Mouse (Mus musculus) heart, embryonic 11.5 days (tissue): Measurements from ENCODE around the gene Casp1. TPM values are rescaled to one million over a fixed set of nuclear protein-coding genes. Genes with fewer than 3 reads are reported as not detected.

Experiments
- ATAC-seq: fragments of 200-750 bp; cut with Nextera tagmentation; replicated peaks from 2 replicates; pipeline ENCODE4 v1.8.0; 2017; ENCODE audit warnings: moderate library complexity; ENCODE audit not compliant: insufficient number of reproducible peaks, low FRiP score, low TSS enrichment
- H3K27ac ChIP-seq: fragments of 300-500 bp; sonication (generic); 2 replicates; pipeline ENCODE4 v1.5.1; 2014; ENCODE audit warnings: mild to moderate bottlenecking, low read depth, low read length
- H3K27me3 ChIP-seq: fragments of 300-500 bp; sonication (generic); 2 replicates; pipeline ENCODE4 v1.6.1; 2014; ENCODE audit warnings: mild to moderate bottlenecking, low read length, mixed read lengths; ENCODE audit not compliant: control insufficient read depth, insufficient read depth
- H3K36me3 ChIP-seq: fragments of 300-500 bp; sonication (generic); 2 replicates; pipeline ENCODE4 v1.6.1; 2014; ENCODE audit warnings: mild to moderate bottlenecking, low read length, moderate library complexity, mixed read lengths; ENCODE audit not compliant: control insufficient read depth, insufficient read depth
- H3K4me1 ChIP-seq: fragments of 300-500 bp; sonication (generic); 2 replicates; pipeline ENCODE4 v1.6.1; 2014; ENCODE audit warnings: low read length; ENCODE audit not compliant: control insufficient read depth, insufficient read depth
- H3K4me2 ChIP-seq: fragments of 300-500 bp; sonication (generic); 2 replicates; pipeline ENCODE4 v1.6.1; 2014; ENCODE audit warnings: mild to moderate bottlenecking, moderate library complexity
- H3K4me3 ChIP-seq: fragments of 300-500 bp; sonication (generic); 2 replicates; pipeline ENCODE4 v1.5.1; 2014; ENCODE audit warnings: low read depth, low read length
- H3K9ac ChIP-seq: fragments of 300-500 bp; sonication (generic); 2 replicates; pipeline ENCODE4 v1.6.1; 2014; ENCODE audit warnings: mild to moderate bottlenecking, low read depth, low read length, moderate library complexity
- H3K9me3 ChIP-seq: fragments of 300-500 bp; sonication (generic); replicated peaks from 2 replicates; pipeline ENCODE4 v1.6.1; 2016; ENCODE audit warnings: low read length; ENCODE audit not compliant: control insufficient read depth
- WGBS: fragments of 180-500 bp; shearing (Covaris S2); extraction: QIAGEN DNeasy Blood & Tissue Kit; methylation state at CpG from one replicate; pipeline ENCODE4 v1.1.7; 2014; ENCODE audit not compliant: insufficient replicate concordance; 5-methylcytosine and 5-hydroxymethylcytosine counted together
- polyA plus RNA-seq: library from polyadenylated mRNA; unstranded; fragments of >200 nt; fragmentation: Nextera tagmentation; extraction: Ambion mirVana; gene quantifications from 2 replicates; pipeline ENCODE4 v1.2.1, GENCODE M21; 2014

The Casp1 gene
- polyA plus RNA-seq, 1 experiment from 2014 or later: 0.57 TPM

GRCm38 (mm10) chr9:5299132-5299381, 740 bp downstream of the Casp1 start:
- Histone ChIP-seq H3K27ac (no peak overlapping the region), H3K9me3 (no peaks in the 10 kb centered on the region), H3K4me1 (no peaks in the 10 kb centered on the region), H3K9ac (no peak overlapping the region), H3K4me3 (no peak overlapping the region), H3K27me3 (no peaks in the 10 kb centered on the region), H3K4me2 (no peak overlapping the region), H3K36me3 (no peaks in the 10 kb centered on the region)
- WGBS: 72% methylated on average over 2 of the region's 2 CpGs
- ATAC-seq: no peak

DNA sequence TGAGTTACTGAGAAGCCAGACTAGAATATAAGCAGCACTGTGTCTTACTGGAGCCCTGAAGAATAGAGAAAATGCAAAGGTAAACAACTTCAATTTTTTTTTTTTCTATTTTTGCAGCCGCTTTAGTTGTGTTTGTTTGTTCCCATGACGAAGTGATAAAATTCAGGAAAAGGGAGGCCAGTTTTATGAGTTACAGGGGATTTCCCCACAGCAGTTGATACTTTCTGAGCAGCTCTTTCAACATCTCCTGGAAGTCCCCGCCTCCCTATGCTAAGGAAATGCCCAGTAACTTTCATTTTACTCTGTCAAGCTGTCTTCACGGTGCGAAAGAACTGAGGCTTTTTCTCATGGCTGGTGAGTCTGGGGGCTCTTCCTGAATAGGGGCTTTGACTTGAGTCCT, 10.2 kb downstream of the Casp1 start, which contains the start of gene Casp4:
Gene Casp4, plus strand, starts transcription at position 268 of the 400 bp plus-strand sequence.
- H3K36me3 ChIP-seq: no peaks in the 10 kb centered on the region
- H3K4me3 ChIP-seq: no peak within 1 kb of the TSS
- H3K4me2 ChIP-seq: 0 out of 2 replicates have a peak within 1 kb of the TSS, but pooled peaks have one; percentile 22
- no peaks in the 10 kb centered on the region for H3K27me3 ChIP-seq
- H3K4me1 ChIP-seq: no peaks in the 10 kb centered on the region
- 53% methylated on average over 5 of the region's 5 CpGs for WGBS
- H3K27ac ChIP-seq: no peak within 1 kb of the TSS
- H3K9me3 ChIP-seq: no peaks in the 10 kb centered on the region
- ATAC-seq: no peak
- H3K9ac ChIP-seq: no peak within 1 kb of the TSS

- Histone ChIP-seq H3K4me1 (no peaks in the 10 kb centered on the region), H3K36me3 (no peaks in the 10 kb centered on the region), H3K27ac (no peak overlapping the region), H3K27me3 (no peaks in the 10 kb centered on the region), H3K9ac (no peak overlapping the region), H3K9me3 (no peaks in the 10 kb centered on the region), H3K4me3 (no peak overlapping the region), H3K4me2 (no peak overlapping the region)
- no peak for ATAC-seq
Measured at GRCm38 (mm10) chr9:5310112-5310511, 11.8 kb downstream of the Casp1 start.

- H3K9me3 ChIP-seq: no peaks in the 10 kb centered on the region
- H3K4me2 ChIP-seq: no peak overlapping the region
- WGBS: 70% methylated on average over 4 of the region's 4 CpGs
- no peak for ATAC-seq
- no peak overlapping the region for H3K4me3 ChIP-seq
- no peak overlapping the region for H3K27ac ChIP-seq
- H3K27me3 ChIP-seq: no peaks in the 10 kb centered on the region
- no peaks in the 10 kb centered on the region for H3K36me3 ChIP-seq
- H3K4me1 ChIP-seq: no peaks in the 10 kb centered on the region
- no peak overlapping the region for H3K9ac ChIP-seq
Measured at GRCm38 (mm10) chr9:5311435-5311834, 13.1 kb downstream of the Casp1 start.

GRCm38 (mm10) chr9:5328204-5328603, 29.9 kb downstream of the Casp1 start:
- H3K4me2 ChIP-seq: no peak overlapping the region
- H3K27me3 ChIP-seq: no peaks in the 10 kb centered on the region
- no peak overlapping the region for H3K4me3 ChIP-seq
- WGBS: 57% methylated on average over 3 of the region's 3 CpGs
- no peak overlapping the region for H3K27ac ChIP-seq
- no peaks in the 10 kb centered on the region for H3K36me3 ChIP-seq
- H3K9me3 ChIP-seq: no peaks in the 10 kb centered on the region
- no peak overlapping the region for H3K9ac ChIP-seq
- no peaks in the 10 kb centered on the region for H3K4me1 ChIP-seq
- ATAC-seq: no peak

- Histone ChIP-seq H3K27me3 (no peaks in the 10 kb centered on the region), H3K9ac (no peak overlapping the region), H3K4me2 (no peak overlapping the region), H3K36me3 (no peaks in the 10 kb centered on the region), H3K4me3 (no peak overlapping the region), H3K4me1 (no peaks in the 10 kb centered on the region), H3K9me3 (no peaks in the 10 kb centered on the region), H3K27ac (no peak overlapping the region)
- no peak for ATAC-seq
Measured at GRCm38 (mm10) chr9:5332441-5332840, 34.1 kb downstream of the Casp1 start.

DNA sequence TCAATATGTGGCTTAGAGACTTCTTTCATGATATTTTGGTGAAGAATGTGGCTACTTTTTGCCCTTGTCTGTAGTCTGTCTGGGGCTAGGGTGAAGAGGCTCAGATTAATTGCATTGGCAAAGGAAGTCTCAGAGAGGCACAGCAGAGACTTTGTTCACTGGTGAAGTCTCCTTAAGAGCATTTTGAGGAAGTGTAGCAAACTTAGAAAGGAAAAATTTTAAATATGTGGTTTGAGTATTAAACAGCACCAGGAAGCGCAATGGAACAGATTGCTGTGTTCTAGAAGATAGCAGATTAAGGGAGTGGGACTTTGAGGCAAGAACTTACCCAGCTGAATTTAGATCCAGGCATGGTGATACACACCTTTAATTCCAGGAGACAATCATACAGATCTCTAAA, 35.1 kb downstream of the Casp1 start:
- Histone ChIP-seq H3K4me2 (no peak overlapping the region), H3K4me3 (no peak overlapping the region), H3K9me3 (no peaks in the 10 kb centered on the region), H3K9ac (no peak overlapping the region), H3K27ac (no peak overlapping the region), H3K36me3 (no peaks in the 10 kb centered on the region), H3K4me1 (no peaks in the 10 kb centered on the region), H3K27me3 (no peaks in the 10 kb centered on the region)
- 84% methylated on average over 1 of the region's 1 CpGs for WGBS
- no peak for ATAC-seq

DNA sequence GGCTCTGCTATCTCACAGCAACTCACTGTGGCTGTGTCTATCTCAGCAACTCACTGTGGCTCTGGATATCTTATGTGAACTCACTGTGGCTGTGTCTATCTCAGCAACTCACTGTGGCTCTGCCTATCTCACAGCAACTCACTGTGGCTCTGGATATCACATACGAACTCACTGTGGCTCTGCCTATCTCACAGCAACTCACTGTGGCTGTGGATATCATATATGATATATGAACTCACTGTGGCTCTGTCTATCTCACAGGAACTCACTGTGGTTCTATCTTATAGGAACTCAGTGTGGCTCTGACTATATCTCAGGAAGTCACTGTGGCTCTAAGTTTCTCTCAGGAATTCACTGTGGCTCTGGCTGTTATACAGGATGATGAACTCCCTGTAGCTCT, 44.8 kb downstream of the Casp1 start:
- whole genome bisulfite sequencing: 43% methylated on average over 1 of the region's 1 CpGs
- Histone ChIP-seq H3K9me3 (no peaks in the 10 kb centered on the region), H3K4me1 (no peaks in the 10 kb centered on the region), H3K36me3 (no peaks in the 10 kb centered on the region), H3K4me2 (no peak overlapping the region), H3K9ac (no peak overlapping the region), H3K27me3 (no peaks in the 10 kb centered on the region), H3K4me3 (no peak overlapping the region), H3K27ac (no peak overlapping the region)
- ATAC-seq: no peak

DNA sequence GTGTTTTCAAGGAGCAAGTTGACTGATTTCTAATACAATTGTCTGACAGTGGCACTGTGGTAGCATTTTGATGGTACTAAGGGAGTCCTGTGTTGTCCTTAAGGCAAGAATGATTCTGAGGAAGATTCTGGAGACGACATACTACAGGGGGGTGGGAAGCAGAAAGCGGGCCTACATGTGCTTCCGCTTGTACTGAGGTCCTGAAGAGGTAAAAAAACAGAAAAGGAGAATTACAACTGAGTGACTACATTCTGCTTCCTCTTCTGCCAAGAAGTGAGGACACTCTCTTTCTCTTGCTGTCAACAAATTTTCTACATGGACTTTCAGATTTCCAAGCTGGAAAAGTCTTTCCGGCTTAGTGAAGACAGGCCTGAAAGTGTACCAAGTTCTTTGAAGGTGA, 45.8 kb downstream of the Casp1 start:
- no peak overlapping the region for H3K4me2 ChIP-seq
- H3K4me1 ChIP-seq: no peaks in the 10 kb centered on the region
- no peaks in the 10 kb centered on the region for H3K9me3 ChIP-seq
- no peak overlapping the region for H3K27ac ChIP-seq
- H3K27me3 ChIP-seq: no peaks in the 10 kb centered on the region
- no peaks in the 10 kb centered on the region for H3K36me3 ChIP-seq
- no peak overlapping the region for H3K9ac ChIP-seq
- no peak for ATAC-seq
- H3K4me3 ChIP-seq: no peak overlapping the region
- WGBS: 83% methylated on average over 4 of the region's 4 CpGs
